Comparison of ENCODE assay signal across 10 mouse cellular contexts in the genomic region with DNA sequence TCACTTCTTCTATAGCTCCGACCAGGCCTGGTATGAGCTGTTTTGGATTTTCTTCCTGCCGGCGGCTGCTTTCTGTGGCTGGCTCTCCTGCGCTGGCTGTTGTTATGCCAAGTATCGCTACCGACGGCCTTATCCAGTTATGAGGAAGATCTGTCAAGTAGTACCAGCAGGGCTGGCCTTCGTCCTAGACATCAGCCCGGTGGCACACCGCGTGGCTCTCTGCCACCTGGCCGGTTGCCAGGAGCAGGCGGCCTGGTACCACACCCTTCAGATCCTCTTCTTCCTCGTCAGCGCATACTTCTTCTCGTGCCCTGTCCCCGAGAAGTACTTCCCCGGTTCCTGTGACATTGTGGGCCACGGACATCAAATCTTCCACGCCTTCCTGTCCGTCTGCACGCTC. TPM values are rescaled to one million over a fixed set of nuclear protein-coding genes. Genes with fewer than 3 reads are reported as not detected.
DNase-seq lines count a peak whose midpoint lies in the region; ATAC-seq lines count a peak whose summit lies in the region.
"Had no signal": no experiment of that assay in that cellular context is flagged by ENCODE, and none has a peak within 500 bp of the region (broad histone marks: within the 10 kb centered on the region; RNA-seq: fewer than 3 reads in every experiment).

No protein-coding gene starts in this region.

- H3K9ac ChIP-seq in hindbrain, embryonic 16.5 days (ENCODE audit: low read depth, low read length) = no peak overlapping the region
- no peak overlapping the region for H3K9ac ChIP-seq in hindbrain, embryonic 14.5 days
- H3K9ac ChIP-seq in midbrain, embryonic 13.5 days (replicated peaks) = no peak overlapping the region
- H3K9ac ChIP-seq: liver, embryonic 14.5 days had no signal

- 70% methylated on average over 22 of the region's 22 CpGs for WGBS in hindbrain, embryonic 16.5 days
- 77% methylated on average over 22 of the region's 22 CpGs for WGBS in hindbrain, embryonic 14.5 days
- 88% methylated on average over 22 of the region's 22 CpGs for WGBS in midbrain, embryonic 13.5 days

- no peak for DNase-seq in hindbrain, embryonic 14.5 days (ENCODE audit: low spot score)
- DNase-seq in ZHBTc4 (ENCODE audit: low read depth, low spot score) (peak; percentile 28), adipocyte (ENCODE audit: low spot score) (no peak)
- peak; percentile 63 for DNase-seq in cerebellum, adult 8-10 months
- peak; percentile 80 for DNase-seq in heart, postnatal 14 days
- DNase-seq in ovary, postnatal 14 days (ENCODE audit: low spot score) = no peak
- DNase-seq: gastrocnemius, postnatal 14 days had no signal

- H3K4me2 ChIP-seq in hindbrain, embryonic 16.5 days (ENCODE audit: low read length) = no peak overlapping the region
- H3K4me2 ChIP-seq in hindbrain, embryonic 14.5 days (replicated peaks) = no peak overlapping the region
- no peak overlapping the region for H3K4me2 ChIP-seq in midbrain, embryonic 13.5 days (replicated peaks)

- H3K4me1 ChIP-seq in hindbrain, embryonic 16.5 days (ENCODE audit: control insufficient read depth, insufficient read depth, low read depth, low read length) = no peaks in the 10 kb centered on the region
- no peaks in the 10 kb centered on the region for H3K4me1 ChIP-seq in hindbrain, embryonic 14.5 days (replicated peaks; ENCODE audit: control insufficient read depth, insufficient read depth, low read length)
- H3K4me1 ChIP-seq in midbrain, embryonic 13.5 days (replicated peaks) = no peaks in the 10 kb centered on the region

- H3K36me3 ChIP-seq in hindbrain, embryonic 16.5 days (ENCODE audit: control insufficient read depth, insufficient read depth, low read length) = peaks cover 5% of the 10 kb centered on the region
- peaks cover 10% of the 10 kb centered on the region; the same call in 1 of the 2 replicates for H3K36me3 ChIP-seq in hindbrain, embryonic 14.5 days (replicated peaks; ENCODE audit: control insufficient read depth, insufficient read depth)
- peaks cover 25% of the 10 kb centered on the region for H3K36me3 ChIP-seq in midbrain, embryonic 13.5 days

- H3K27me3 ChIP-seq in hindbrain, embryonic 16.5 days (replicated peaks; ENCODE audit: control insufficient read depth, insufficient read depth, low read length) = no peaks in the 10 kb centered on the region
- H3K27me3 ChIP-seq in hindbrain, embryonic 14.5 days (ENCODE audit: control insufficient read depth, insufficient read depth, low read length) = no peaks in the 10 kb centered on the region
- no peaks in the 10 kb centered on the region for H3K27me3 ChIP-seq in midbrain, embryonic 13.5 days

- peak; percentile 53 for ATAC-seq in hindbrain, embryonic 16.5 days
- no peak for ATAC-seq in hindbrain, embryonic 14.5 days (ENCODE audit: low FRiP score)
- no peak for ATAC-seq in midbrain, embryonic 13.5 days

- H3K4me3 ChIP-seq in hindbrain, embryonic 16.5 days (ENCODE audit: low read length) = no peak overlapping the region
- H3K4me3 ChIP-seq in hindbrain, embryonic 14.5 days (replicated peaks; ENCODE audit: low read length) = no peak overlapping the region
- H3K4me3 ChIP-seq in midbrain, embryonic 13.5 days (replicated peaks) = no peak overlapping the region

- intact Hi-C loops in heart, postnatal 14 days (cut with DNase I) = loop anchor here (5.0 to 10.0 kb wide), 2 partner anchors 337 to 410 kb away; partner anchors contain the start of gene Khdc1a

- no peak overlapping the region for H3K27ac ChIP-seq in hindbrain, embryonic 16.5 days (ENCODE audit: low read depth, low read length)
- H3K27ac ChIP-seq in hindbrain, embryonic 14.5 days = no peak overlapping the region
- no peak overlapping the region for H3K27ac ChIP-seq in midbrain, embryonic 13.5 days
- H3K27ac ChIP-seq: liver, embryonic 14.5 days had no signal

- H3K9me3 ChIP-seq in hindbrain, embryonic 16.5 days (ENCODE audit: control insufficient read depth, low read length) = no peaks in the 10 kb centered on the region
- no peaks in the 10 kb centered on the region for H3K9me3 ChIP-seq in hindbrain, embryonic 14.5 days (ENCODE audit: control insufficient read depth, low read length)
- H3K9me3 ChIP-seq in midbrain, embryonic 13.5 days = no peaks in the 10 kb centered on the region

RNA-seq across cellular contexts. Expression of gene Efhc1, which starts 16.3 kb away (rescaled TPM):
- polyA plus RNA-seq in hindbrain, embryonic 16.5 days (2015; fragmentation: Nextera tagmentation; extraction: Ambion mirVana) = 2.6 and 3.8 TPM in 2 replicates
- 3.4 and 3.5 TPM in 2 replicates for polyA plus RNA-seq in hindbrain, embryonic 14.5 days (2014; fragmentation: Nextera tagmentation; extraction: Ambion mirVana)
- total RNA-seq in heart, postnatal 14 days (2021) = 1 to 10 TPM in 1 of 2 experiments, under 1 TPM in 1; 0.71 to 1.6 TPM
- 1.5 TPM in 2 replicates for polyA plus RNA-seq in midbrain, embryonic 13.5 days (2015; fragmentation: Nextera tagmentation; extraction: Ambion mirVana)

RNA-seq across cellular contexts. Expression of gene Paqr8, which starts 44.7 kb away (rescaled TPM):
- 40.6 and 43.4 TPM in 2 replicates for polyA plus RNA-seq in hindbrain, embryonic 16.5 days (2015; fragmentation: Nextera tagmentation; extraction: Ambion mirVana)
- polyA plus RNA-seq in hindbrain, embryonic 14.5 days (2014; fragmentation: Nextera tagmentation; extraction: Ambion mirVana) = 39.9 and 43.5 TPM in 2 replicates
- 1 to 10 TPM; 2.4 to 3.6 TPM for total RNA-seq in heart, postnatal 14 days (2021)
- polyA plus RNA-seq in midbrain, embryonic 13.5 days (2015; fragmentation: Nextera tagmentation; extraction: Ambion mirVana) = 12.5 and 13.4 TPM in 2 replicates

Comparison
In these comparisons a context has a peak if more than half of its experiments do, and no peak if none do; other contexts are left out.
1. DNase-seq: peak in ZHBTc4 (single experiment), cerebellum, adult 8-10 months (single experiment) and heart, postnatal 14 days (2 of 2); none in hindbrain, embryonic 14.5 days (single experiment), ovary, postnatal 14 days (single experiment) and adipocyte (single experiment).